Mouse (Mus musculus): Measurements from ENCODE around the gene Lyl1.

Lyl1 gene

DNA sequence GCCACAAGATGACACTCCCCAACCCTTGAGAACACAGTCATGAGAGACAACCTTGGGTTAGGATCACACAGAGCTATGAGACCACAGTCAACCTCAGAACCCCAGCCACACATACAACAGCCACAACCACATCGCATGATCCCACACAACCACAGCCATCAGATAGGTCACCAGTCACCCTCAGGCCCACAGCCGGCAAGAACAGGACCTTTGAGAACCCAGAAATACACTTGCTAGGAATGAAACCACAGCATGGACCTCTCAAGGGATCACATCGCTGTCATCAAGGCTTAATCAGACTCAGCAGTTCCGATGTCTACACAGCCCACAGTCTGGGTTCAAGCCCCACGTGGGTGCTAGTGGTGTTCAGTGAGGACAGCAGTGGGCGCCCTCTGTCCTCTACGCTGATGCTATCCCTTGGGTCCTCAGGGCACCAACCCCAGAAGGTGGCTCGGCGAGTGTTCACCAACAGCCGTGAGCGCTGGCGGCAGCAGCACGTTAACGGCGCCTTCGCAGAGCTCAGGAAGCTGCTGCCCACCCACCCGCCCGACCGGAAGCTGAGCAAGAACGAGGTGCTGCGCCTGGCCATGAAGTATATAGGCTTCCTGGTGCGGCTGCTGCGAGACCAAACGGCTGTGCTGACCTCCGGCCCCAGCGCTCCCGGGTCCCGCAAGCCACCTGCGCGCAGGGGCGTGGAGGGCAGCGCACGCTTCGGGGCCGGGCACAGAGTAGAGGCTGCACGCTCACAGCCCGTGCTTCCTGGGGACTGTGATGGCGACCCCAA lies 2.4 kb downstream of the Lyl1 start:
- DNase-seq (ENCODE audit: low spot score), result no peak

DNA sequence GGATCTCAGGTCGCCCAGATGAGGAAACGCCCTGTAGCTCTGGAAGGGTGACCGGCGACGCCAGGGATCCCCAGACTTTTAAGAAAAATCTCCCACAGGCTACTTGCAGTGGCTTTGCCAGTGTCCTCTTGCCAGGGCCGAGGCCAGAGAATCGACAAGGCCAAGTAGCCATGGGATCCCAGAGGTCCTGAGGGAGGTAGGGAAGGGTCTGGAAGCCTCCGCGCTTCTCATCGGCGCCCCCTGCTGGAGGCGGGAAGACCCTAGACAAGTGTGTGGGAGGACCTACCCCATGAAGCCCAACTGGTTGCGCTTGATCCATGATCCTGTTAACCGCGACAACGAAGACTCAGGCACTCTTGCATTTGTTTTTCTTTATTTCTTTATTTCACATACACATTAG lies 3.1 kb downstream of the Lyl1 start:
- no peak for DNase-seq (ENCODE audit: low spot score)

DNA sequence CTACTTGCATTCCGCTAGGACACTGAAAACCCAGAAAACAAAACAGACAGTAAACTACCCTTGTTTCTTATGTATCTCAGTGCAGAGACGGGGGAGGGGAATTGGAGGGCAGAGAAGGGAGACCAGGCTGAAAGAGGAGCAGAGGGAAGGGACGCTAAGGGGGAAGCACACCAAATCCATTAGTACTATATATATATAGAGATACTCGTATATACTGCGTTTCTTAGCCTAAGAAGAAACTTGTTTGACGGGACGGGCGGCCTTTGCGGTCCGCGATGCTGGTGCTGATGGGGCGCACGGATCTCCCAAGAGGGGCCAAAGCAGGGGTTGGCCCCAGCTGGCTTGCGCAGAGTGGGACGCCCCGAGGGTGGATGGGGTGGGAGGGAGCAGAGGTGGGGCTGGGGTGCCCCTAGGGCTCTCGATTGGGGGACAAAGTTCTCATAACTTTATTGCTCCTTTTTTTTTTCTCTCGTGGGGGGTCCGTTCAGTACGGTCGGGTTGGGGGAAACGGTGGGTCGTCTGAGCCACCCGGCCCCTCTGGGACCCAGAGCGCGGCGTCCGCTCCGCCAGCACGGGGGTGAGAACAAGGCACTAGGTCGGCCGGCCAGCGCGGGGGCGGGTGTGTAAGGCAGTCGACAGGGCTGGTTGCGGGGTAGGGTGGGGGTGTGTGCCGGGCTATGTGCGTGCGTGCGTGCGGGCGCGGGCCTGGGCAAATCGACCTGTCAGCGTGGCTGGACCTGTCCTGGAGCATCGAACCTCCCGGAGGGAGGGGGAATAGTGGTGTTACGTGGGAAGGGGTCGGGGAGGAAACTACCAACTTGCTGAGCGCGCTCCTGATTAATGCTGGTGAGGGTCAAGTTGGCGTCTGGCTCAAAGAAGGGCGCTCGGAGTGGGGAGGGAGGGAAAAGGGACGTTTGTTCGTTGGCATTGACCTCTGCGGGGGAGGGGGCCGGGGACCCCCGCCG lies 3.9 kb downstream of the Lyl1 start:
- no peak for DNase-seq (ENCODE audit: low spot score)

DNA sequence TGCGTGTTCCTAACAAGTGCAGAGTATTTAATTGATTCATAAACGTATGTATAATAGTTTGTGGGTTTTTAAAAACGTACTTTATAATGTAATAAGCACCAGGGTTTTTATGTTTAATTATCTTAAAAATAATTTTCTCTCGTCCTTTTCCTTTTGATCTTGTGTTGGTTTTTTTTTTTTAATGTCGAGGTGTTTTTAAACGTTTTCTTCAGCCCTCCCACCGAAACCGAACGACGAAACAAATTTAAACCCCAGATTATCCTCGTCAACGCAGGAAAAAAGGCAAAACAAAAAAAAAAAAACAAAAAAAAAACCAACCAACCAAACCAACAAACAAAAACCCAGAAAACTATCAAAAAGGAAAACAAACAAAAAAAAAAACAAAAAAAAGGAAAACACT lies 4.7 kb downstream of the Lyl1 start:
- no peak for DNase-seq (ENCODE audit: low spot score)

DNA sequence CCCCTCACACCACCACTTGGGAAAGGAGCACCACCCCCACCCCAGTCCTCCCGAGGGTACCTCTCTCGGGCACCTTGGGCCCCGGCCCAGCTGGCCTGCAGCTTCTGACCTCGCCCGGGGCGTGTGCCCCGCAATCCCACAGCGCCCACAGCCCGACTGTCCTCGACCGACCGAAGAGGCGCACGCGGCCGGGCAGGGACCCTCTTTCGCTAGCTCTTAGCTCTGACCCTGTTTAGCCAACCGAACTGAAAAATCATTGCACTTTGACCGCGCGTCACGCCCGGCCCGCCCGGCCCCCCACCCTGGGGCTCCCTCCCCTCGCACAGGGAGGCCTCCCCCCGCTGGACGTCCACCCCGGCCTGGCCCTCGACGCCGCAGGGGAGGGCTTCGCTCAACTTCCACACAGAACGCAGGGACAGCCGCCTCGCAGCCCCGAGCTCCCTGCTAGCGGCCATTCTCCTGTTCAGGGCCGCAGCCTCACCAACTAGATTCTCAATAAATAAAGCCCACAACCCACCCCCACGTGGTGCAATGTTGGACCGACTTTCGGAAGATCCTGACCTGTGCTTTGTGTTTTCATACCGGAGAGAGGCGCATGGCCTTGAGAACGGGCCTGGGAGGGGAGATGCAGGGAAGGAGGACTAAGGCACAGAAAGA lies 5.5 kb downstream of the Lyl1 start:
- no peak for DNase-seq (ENCODE audit: low spot score)

DNA sequence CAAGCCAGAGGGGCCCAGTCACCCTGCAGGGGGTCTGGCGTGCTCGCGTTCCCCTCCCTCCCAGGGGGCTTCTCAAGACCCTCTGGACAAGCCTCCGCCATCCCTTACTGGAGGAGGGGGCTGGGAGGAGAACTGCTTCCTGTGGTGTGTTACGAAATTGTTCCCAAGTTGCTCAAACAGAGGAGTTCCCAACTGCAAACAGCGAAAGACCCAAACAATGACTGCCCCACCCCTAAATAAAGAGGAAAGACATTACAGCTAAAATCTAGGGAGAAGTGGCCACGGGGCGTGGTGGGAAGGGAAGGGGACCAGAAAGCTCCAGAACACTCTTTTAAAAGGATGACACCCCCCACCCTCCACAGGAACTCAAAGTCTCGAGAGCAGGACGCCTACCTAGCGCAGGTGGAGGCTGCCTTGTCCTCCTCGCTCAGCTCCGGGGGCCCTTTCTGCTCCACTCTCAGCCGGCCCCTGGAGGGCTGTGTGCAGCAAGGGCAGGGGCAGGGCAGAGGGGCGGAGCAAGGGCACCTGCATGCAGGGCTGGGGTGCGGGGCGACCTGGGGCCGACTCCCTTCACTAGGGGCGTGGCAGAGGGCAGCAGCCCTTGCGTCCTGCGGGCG lies 6.1 kb downstream of the Lyl1 start:
- no peak for DNase-seq (ENCODE audit: low spot score)

DNA sequence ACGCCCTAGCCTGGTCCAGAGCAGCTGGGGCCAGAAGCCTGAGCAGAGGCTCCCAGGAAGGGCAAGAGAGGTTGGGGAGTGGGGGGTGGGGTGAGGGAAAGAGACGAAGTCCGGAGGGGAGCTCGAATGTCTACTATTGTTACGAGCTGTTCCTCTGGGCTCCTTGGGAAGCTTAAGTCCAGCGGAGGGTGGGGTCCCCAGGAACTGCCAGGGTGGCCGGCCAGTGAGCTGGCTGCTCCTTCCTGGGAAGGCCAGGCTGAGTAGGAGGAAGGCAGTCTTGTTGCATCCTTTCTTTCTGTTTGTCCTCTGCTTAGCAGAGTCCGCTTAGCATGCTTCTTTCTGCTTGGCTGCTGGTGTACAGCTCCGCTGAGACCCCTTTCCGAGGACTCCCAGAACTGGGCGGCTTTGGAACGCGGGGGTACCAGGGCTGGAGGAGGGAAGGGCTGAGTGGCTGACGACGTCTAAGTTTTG lies 6.8 kb downstream of the Lyl1 start:
- DNase-seq (ENCODE audit: low spot score), result no peak

DNA sequence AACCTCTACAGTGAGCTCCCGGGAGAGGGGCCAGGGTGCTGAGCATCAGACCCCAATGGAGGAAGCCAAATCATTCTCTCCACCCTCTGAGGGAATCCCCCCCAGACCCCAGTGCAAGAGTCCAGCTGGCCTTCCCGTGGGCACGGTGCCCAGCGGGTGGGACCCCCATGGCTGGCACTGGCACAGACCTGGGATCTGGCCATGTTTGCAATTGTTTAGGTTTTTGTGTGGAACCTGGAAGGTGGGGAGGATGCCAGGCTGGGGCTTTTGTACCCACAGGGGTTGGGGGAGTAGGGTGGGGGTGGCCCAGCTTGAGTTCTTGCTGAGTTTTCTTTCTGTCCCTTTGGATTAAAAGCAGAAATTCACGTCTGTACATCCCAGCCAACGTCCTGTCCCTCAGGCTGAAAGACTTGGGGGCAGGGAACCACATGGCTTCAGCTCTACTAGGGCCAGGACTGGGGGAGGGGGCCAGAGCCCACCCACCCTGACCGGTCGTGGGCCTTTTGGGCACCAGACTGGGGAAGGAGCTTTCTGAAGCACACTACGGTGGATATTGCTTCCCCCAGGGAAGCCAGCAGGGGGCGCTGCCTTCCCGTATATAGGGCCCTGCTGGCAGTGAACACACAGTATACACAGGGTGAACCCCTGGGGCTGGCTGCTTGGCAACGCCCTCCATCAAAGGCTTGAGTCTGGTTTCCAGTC lies 7.7 kb downstream of the Lyl1 start:
- peak; percentile 91 for DNase-seq (ENCODE audit: low spot score)

DNA sequence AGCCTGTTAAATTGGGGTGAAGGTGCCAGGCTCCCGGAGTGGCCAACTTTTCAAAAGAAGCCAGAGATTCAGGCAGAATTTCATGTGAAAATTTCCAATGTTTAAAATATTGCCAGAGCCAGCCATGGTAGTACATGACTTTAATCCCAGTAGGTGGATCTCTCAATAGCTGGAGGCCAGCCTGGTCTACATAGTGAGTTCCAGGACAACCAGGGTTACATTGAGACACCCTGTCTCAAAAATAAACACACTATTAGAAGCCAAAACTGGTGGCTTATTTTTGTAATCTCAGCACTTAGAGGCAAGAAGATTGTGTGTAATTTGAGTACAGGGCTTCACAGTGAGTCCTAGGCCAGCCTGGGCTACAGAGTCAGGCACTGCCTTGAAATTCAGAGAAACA lies 8.7 kb downstream of the Lyl1 start:
- no peak for DNase-seq (ENCODE audit: low spot score)

DNA sequence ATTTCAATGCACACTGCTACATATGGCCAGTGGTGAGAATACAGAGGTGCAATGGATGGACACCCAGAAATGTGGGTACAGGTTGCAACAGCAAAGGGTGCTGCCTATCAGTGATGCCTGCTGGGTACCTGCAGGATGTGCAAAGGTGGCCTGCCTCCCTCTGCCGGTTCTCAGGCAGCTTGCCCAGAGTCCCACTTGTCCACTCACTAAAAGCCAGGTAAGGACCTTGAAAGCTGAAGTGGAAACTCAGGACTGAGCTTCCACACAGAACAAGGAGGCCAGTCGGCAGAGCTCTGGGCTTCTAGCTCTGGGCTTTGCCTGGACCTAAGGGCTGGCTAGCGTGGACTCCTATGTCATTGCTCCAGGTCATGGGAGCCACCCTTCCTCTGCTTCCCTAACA lies 10.1 kb downstream of the Lyl1 start:
- DNase-seq (ENCODE audit: low spot score), result no peak

DNA sequence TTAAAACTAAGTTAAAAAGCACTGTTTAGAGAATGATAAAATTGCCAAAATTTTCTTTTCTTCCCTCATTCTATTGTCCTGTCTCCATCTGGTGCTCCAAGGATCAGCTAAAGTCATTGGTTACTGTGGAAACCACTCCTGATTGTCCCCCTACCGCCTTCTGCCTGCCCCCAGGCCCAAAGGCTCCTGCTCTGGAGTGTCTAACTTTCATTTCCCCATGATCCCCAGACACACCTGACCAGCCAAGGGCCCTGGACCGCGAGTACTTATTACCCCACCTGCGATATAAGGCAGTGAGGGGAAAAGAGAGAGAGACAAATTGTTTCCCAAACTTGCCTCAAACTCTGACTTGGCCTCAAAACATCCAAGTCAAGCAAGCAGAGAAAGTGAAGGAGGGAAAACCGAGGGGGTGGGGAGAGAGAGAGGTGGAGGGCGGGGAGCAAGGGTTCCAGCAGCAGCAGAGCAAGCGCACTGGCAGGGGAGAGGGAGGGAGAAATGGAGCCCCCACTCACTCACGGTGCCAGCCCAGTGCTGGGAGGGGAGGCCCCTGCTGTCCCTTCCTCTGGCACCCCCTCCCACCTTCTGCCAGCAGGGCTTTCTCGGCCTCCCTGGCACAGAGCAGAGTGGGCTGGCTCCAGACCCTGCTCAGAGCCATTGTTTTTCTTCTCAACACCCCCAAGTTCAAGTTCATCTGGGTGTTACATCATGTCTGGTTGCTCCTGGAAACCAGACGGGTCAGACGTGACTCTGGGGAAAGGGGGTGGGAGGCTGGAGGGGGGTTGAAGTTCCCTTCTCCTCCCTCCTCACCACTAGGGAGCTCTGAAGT lies 10.9 kb downstream of the Lyl1 start:
- no peak for DNase-seq (ENCODE audit: low spot score)

DNA sequence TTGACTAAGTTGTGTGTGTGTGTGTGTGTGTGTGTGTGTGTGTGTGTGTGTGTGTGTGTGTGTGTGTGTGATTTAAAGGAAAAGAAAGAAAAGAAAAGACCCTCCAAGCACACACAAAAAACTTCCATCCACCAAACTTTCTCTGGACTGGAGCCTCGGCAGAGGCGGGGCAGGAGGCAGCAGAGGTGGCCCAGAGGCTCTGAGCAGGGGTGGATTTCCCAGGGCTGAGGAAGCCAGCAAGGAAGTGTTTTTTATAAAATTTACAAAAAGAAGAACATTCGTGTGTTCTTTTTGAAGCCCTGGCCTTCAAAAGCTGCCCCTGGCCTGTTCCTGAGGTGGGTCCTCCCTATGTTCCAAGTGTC lies 11.5 kb downstream of the Lyl1 start:
- no peak for DNase-seq (ENCODE audit: low spot score)

DNA sequence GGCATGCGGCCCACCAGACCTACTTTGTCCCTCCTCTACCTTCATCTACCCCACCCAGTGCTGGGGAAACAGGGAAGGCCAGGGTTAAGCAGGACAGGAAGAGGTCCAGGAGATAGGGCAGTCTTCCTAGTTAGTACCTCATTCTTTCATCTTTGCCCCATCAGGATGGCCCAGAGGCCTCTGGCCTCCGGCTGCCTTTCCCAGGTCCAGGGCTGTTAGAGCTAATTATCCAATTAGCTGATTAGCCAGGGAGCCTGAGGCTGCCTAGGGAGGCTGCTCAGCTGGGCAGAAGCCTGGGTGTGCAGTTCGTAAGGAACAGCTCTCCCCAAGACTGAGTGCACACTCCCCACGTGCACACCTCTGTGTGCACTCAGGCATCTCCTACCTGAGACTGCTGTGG lies 12.1 kb downstream of the Lyl1 start:
- peak; percentile 70 for DNase-seq (ENCODE audit: low spot score)

DNA sequence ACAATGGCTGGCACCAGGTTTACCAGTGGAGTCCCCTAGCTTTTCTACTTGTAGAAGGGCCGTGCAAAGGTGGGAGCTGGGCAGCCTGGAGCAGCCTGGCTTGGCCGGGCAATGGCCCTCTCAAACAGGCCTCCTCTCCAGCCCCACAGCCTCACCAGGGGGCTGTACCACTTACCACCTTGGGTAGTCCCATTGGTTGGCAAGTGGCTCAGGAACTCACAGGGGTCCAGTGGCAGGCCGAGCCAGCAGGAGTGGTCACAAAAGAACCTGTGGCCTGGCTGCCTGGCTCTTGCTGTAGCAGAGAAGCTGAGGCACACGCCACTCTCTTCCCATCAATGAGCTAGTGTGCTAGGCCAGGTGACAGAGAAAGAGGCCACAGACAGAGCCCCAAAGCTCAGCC lies 12.9 kb downstream of the Lyl1 start:
- DNase-seq (ENCODE audit: low spot score), result no peak

DNA sequence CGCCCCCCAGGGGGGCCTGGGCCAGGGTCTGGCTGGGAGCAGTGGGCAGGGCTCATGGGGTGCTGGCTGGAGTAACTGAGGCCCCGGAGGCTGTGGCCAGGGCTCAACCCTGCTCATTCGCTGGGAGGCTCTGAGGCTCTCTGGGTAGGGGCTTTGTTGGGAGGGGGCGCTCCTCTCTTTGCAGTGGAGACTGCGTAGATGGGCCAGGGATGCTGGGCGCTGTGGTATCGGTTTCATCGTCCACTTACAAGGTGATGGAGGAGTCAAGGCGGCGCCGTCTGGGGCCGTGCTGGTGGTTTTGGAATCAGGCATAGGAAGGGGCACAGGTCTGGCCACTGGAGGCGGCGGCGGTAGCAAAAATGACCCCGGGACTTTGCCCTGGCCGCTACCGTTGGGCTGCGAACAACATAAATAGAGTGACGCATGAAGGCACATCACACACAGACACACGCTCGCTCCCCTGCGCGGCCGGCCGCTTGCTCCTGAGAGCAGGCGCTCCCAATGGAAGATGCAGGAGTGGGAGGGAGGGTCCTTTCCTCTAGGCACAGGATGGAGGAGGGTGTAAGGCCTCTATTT lies 14.7 kb downstream of the Lyl1 start:
- DNase-seq (ENCODE audit: low spot score), result no peak

DNA sequence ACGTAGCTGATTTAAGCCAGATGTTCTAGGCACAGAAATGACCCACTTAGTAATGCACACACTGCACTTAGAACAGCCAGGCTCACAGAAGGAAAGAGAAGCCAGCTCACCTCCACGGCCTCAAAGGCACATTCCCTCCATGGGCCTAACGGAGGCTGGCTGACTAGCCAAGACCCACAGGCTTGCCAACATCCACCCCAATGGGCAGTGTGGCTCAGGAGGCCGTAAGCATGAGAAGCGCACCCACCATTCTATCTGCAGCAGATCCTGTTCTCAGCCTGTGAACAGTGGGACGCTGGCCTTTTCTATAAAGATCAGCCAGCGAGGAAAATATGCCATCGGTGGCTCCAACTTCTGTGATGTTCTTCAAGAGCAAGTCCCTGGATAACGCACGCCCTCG lies 15.5 kb downstream of the Lyl1 start:
- DNase-seq (ENCODE audit: low spot score), result no peak

DNA sequence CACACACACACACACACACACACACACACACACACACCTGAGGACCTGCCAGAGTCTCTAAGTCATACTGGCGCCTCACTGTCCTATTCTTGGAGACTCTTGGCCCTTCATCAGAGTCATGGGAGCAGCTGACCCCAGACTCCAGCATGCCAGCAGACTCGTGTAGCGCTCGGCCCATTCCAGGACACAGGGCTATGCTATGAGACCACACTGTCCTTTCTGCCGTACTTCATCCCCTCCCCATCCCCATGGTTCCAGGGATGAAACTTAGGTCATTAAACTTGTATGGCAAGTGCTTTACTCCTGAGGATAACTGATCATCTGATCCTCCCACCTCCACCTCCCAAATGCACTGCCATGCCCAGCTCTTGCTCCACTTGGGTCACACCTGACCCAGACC lies 17.2 kb downstream of the Lyl1 start:
- no peak for DNase-seq (ENCODE audit: low spot score)

DNA sequence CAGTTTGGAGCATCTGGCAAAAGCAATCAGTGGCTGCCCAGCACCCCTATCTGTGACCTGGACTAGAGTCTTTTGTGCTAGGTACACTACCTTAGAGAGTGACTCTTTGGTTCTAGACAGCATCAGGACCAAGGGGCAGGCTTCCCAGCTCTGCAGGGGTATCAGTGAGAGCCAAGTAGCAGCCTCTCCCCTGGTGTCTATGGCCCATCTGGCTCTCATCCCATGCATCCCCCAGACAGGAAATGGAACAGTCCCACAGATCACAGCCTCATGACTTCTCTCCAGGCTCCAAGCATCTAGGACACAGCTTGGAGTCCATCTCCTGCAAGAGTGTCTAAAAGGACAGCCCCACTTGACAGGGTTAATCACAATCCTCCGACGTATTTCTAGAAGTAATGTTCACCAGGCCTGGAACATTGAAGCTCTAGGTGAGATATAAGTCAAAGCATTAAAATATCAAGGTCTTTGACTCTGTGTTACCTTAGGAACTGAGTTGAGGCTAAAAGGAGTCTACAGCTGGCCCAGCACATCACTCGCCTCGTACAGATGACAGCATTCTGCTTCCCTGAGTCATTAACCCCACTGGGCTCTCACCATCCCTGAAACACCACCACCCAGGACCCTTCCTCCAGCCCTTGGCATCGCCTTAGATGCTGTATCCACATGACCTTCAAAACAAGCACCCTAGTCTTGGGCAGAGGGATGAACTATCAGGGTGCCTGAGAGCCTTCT lies 17.9 kb downstream of the Lyl1 start:
- DNase-seq (ENCODE audit: low spot score), result no peak

DNA sequence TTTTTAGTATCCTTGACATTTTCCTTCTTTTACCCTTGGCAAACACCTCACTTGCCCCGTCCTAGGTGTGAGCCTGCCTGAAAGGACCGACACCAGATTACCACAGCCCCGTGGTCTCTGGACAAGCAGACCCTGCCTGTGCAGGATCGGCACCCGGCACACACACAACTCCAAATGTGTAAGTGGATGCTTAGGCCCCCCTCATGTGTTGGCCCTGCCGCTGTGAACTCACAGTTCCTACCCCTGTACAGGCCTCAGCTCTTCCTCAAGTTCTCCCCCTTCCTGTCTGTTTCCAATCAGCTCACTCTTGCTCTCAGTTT lies 21.2 kb downstream of the Lyl1 start:
- no peak for DNase-seq (ENCODE audit: low spot score)
